Mouse (Mus musculus): ENCODE measurements at regions not wholly inside any gene's neighbourhood (a gene's known extent, or its start where the extent isn't known, plus 50 kb on each side); places are given as distances from the start of the nearest gene placed in this dataset.

DNA sequence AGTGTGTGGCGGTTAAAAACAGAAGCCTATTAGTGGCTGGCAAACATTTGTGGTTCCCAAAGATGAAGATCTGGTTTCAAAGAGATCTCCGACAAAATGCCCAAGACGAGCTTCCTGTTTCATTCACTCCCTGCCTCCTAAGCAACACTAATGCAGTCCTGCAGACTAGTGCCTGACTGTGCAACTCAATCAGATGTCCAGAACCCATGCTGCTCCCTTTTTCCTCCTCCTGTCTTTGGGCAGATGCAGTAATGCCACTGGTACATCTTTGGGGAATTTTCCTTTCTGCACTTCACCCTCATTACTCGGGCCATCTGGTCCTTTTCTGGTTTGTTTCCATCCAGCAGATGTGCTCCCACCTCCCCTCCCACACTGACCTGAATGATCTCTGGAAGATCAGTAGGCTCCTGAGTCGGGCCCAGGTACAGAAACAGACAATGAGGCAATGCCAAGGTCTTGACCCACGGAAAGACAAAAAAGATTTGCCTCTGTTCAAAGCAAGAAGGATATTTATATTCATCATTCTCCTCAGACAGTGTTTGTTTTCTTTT is 771.0 kb downstream of the Mat2b start:
- Histone ChIP-seq H3K9me3 (ENCODE audit: low read length) (no peaks in the 10 kb centered on the region), H3K4me1 (ENCODE audit: insufficient read depth) (no peaks in the 10 kb centered on the region), H3K4me2 (ENCODE audit: low read depth, low read length) (no peak overlapping the region), H3K27ac (ENCODE audit: low read depth) (no peak overlapping the region), H3K27me3 (ENCODE audit: insufficient read depth, low read length) (no peaks in the 10 kb centered on the region), H3K4me3 (ENCODE audit: low read depth, low read length) (no peak overlapping the region), H3K9ac (replicated peaks) (no peak overlapping the region), H3K36me3 (replicated peaks; ENCODE audit: insufficient read depth, low read length) (no peaks in the 10 kb centered on the region)
- no peak for TF ChIP-seq EP300 (IDR thresholded peaks at IDR 0.05; ENCODE audit: low read depth)
- no peak for TF ChIP-seq CTCF (IDR thresholded peaks at IDR 0.05; ENCODE audit: low read depth)
- ATAC-seq (no peak), DNase-seq (no peak)
- WGBS (ENCODE audit: insufficient replicate concordance): 28% methylated on average over 6 of the region's 6 CpGs

DNA sequence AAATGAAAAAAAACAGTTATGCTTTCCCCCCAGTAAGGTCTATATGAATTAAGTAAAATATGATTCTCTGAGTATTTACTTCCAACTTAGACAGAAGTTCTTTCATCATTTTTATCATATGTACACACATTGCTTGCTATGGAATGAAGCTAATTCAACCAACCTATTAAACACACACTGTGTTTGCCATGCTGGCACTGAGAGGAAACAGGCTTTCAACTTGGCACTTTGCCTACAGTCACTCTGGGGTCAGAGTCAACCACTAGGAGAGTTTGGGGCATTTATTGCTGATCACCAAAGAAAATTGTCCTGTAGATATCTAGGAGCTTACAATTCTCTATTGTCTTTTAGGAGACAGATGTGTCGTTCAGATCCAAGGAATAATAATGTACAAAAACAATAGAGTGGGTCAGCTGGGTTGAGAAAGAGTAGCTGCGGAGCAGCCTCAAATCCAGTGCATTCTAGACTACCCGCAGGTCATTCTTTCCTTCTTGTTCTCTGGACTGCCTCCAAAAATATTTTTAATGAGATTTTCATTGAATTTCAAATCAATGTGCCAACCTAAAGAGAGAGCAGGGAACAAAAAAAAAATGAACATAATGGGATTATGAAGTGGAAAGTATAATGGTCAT is 777.2 kb downstream of the Mat2b start:
- Histone ChIP-seq H3K27me3 (ENCODE audit: insufficient read depth, low read length) (no peaks in the 10 kb centered on the region), H3K4me3 (ENCODE audit: low read depth, low read length) (no peak overlapping the region), H3K9me3 (ENCODE audit: low read length) (no peaks in the 10 kb centered on the region), H3K27ac (ENCODE audit: low read depth) (no peak overlapping the region), H3K36me3 (replicated peaks; ENCODE audit: insufficient read depth, low read length) (no peaks in the 10 kb centered on the region), H3K4me1 (ENCODE audit: insufficient read depth) (no peaks in the 10 kb centered on the region), H3K4me2 (ENCODE audit: low read depth, low read length) (no peak overlapping the region), H3K9ac (replicated peaks) (no peak overlapping the region)
- DNase-seq (no peak), ATAC-seq (no peak)
- WGBS (ENCODE audit: insufficient replicate concordance): 63% methylated on average over 3 of the region's 3 CpGs
- no peak for TF ChIP-seq CTCF (IDR thresholded peaks at IDR 0.05; ENCODE audit: low read depth)
- TF ChIP-seq EP300 (IDR thresholded peaks at IDR 0.05; ENCODE audit: low read depth): no peak

DNA sequence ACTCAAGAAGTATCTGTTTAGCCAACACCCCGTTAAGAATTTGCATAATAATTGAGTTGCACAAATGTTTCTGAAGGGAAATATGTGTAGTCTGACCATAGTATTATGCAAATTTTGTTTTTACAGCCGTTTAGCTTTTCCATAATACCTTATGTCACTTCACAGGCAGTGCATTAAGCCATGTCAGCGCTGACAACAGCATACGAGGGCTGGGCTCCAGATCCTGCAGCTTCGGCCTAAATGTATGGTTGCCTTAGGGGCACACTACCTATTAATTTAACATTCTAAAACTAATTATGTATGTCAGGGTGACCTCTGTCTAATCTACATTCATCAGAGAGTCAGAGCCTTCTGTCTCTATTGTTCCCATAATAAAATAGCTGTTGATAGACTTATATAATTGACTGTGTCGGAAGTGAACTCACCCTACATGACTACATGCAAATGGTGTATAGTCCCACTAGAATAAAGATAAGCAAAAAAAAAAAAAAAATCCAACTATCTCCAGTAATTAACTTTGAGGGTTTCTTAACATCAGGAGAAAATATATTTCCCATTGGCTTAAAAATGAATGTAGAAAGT is 795.3 kb downstream of the Mat2b start:
- Histone ChIP-seq H3K36me3 (replicated peaks; ENCODE audit: insufficient read depth, low read length) (no peaks in the 10 kb centered on the region), H3K4me3 (ENCODE audit: low read depth, low read length) (no peak overlapping the region), H3K9ac (replicated peaks) (no peak overlapping the region), H3K4me1 (ENCODE audit: insufficient read depth) (no peaks in the 10 kb centered on the region), H3K4me2 (ENCODE audit: low read depth, low read length) (no peak overlapping the region), H3K27ac (ENCODE audit: low read depth) (no peak overlapping the region), H3K9me3 (ENCODE audit: low read length) (no peaks in the 10 kb centered on the region), H3K27me3 (ENCODE audit: insufficient read depth, low read length) (no peaks in the 10 kb centered on the region)
- WGBS (ENCODE audit: insufficient replicate concordance): 76% methylated on average over 6 of the region's 6 CpGs
- TF ChIP-seq CTCF (IDR thresholded peaks at IDR 0.05; ENCODE audit: low read depth): no peak
- no peak for TF ChIP-seq EP300 (IDR thresholded peaks at IDR 0.05; ENCODE audit: low read depth)
- ATAC-seq: no peak
- no peak for DNase-seq

DNA sequence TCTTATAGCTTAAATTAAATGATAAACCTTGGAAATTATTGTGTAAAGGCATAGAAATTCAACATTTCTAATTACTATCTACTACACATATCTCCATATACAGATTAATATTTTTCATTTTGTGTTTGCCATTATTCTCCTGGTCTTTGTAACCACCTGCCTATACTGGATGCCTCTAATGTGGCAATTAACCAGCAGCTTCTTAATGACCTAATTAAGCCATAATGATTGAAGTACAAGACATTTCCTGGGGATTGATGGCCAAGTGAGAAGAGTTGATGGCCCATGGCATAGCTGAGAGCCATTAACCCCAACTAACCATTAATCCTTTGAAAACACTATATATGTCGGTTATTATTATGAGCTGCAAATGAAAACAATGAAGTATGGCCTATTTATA is 811.7 kb downstream of the Mat2b start:
- DNase-seq: no peak
- no peak for ATAC-seq
- TF ChIP-seq CTCF (IDR thresholded peaks at IDR 0.05; ENCODE audit: low read depth) (no peak), EP300 (IDR thresholded peaks at IDR 0.05; ENCODE audit: low read depth) (no peak)

DNA sequence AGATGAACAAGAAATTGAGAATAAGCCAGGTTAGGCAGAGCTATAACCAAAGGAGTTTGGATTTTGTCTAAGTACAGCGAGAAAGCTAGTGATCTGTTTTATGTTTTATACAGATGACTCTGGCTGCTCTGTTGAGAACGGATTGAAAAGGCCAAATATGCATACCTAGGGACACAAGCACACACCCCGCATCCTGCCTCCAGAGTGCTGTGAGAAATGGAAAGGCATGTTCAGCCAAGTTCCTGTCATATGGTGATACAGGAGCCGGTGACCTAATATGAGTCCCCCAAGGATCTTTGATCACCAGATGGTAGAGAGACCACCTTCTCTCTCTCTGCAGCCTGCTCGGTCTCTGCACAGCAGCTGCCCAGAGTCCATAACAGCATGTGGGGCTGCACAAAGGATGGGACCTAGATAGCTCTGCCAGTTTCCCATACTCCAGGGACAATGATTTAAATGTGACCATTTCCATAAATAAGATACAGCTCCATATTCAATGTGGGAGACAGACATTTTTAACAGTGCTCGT is 826.5 kb downstream of the Mat2b start:
- Histone ChIP-seq H3K4me3 (ENCODE audit: low read depth, low read length) (no peak overlapping the region), H3K36me3 (replicated peaks; ENCODE audit: insufficient read depth, low read length) (no peaks in the 10 kb centered on the region), H3K27ac (ENCODE audit: low read depth) (no peak overlapping the region), H3K4me2 (ENCODE audit: low read depth, low read length) (no peak overlapping the region), H3K9ac (replicated peaks) (no peak overlapping the region), H3K4me1 (ENCODE audit: insufficient read depth) (no peaks in the 10 kb centered on the region), H3K27me3 (ENCODE audit: insufficient read depth, low read length) (no peaks in the 10 kb centered on the region), H3K9me3 (ENCODE audit: low read length) (no peaks in the 10 kb centered on the region)
- ATAC-seq (no peak), DNase-seq (no peak)
- 79% methylated on average over 6 of the region's 6 CpGs for WGBS (ENCODE audit: insufficient replicate concordance)
- no peak for TF ChIP-seq CTCF (IDR thresholded peaks at IDR 0.05; ENCODE audit: low read depth)
- TF ChIP-seq EP300 (IDR thresholded peaks at IDR 0.05; ENCODE audit: low read depth): no peak

More for the DNA sequence above, 811.7 kb downstream of the Mat2b start:
- no peaks in the 10 kb centered on the region for H3K36me3 ChIP-seq (replicated peaks; ENCODE audit: insufficient read depth, low read length)
- H3K4me2 ChIP-seq (ENCODE audit: low read depth, low read length): no peak overlapping the region
- H3K4me1 ChIP-seq (ENCODE audit: insufficient read depth): no peaks in the 10 kb centered on the region
- H3K27ac ChIP-seq (ENCODE audit: low read depth): no peak overlapping the region
- H3K27me3 ChIP-seq (ENCODE audit: insufficient read depth, low read length): no peaks in the 10 kb centered on the region
- H3K4me3 ChIP-seq (ENCODE audit: low read depth, low read length): no peak overlapping the region
- 0 out of 2 replicates have a peak, but pooled peaks cover 2% of the 10 kb centered on the region for H3K9me3 ChIP-seq (ENCODE audit: low read length)
- 81% methylated on average over 1 of the region's 1 CpGs for WGBS (ENCODE audit: insufficient replicate concordance)
- H3K9ac ChIP-seq (replicated peaks): no peak overlapping the region

All from liver, postnatal 0 days (tissue).